Mouse (Mus musculus) intestine, embryonic 15.5 days (tissue): ENCODE results near the gene Pknox2. TPM values are rescaled to one million over a fixed set of nuclear protein-coding genes. Genes with fewer than 3 reads are reported as not detected.
A peak's percentile ranks its signal among the peaks of the same experiment; 100 is the strongest.

Experiments used
- ATAC-seq: fragments of 200-750 bp; cut with Nextera tagmentation; 2 replicates; pipeline ENCODE4 v1.8.0; 2017; ENCODE audit warnings: moderate TSS enrichment, moderate library complexity
- H3K27ac ChIP-seq: fragments of 300-500 bp; sonication (generic); 2 replicates; pipeline ENCODE4 v1.5.1; 2015; ENCODE audit warnings: mild to moderate bottlenecking, inconsistent platforms
- H3K27me3 ChIP-seq: fragments of 300-500 bp; sonication (generic); replicated peaks from 2 replicates; pipeline ENCODE4 v1.6.1; 2015; ENCODE audit warnings: inconsistent platforms
- H3K36me3 ChIP-seq: fragments of 300-500 bp; sonication (generic); 2 replicates; pipeline ENCODE4 v1.6.1; 2015; ENCODE audit warnings: inconsistent platforms
- H3K4me1 ChIP-seq: fragments of 300-500 bp; sonication (generic); replicated peaks from 2 replicates; pipeline ENCODE4 v1.6.1; 2015; ENCODE audit warnings: inconsistent platforms
- H3K4me2 ChIP-seq: fragments of 300-500 bp; sonication (generic); replicated peaks from 2 replicates; pipeline ENCODE4 v1.6.1; 2015; ENCODE audit warnings: mild to moderate bottlenecking, inconsistent platforms
- H3K4me3 ChIP-seq: fragments of 300-500 bp; sonication (generic); replicated peaks from 2 replicates; pipeline ENCODE4 v1.5.1; 2015; ENCODE audit warnings: inconsistent platforms
- H3K9ac ChIP-seq: fragments of 300-500 bp; sonication (generic); 2 replicates; pipeline ENCODE4 v1.6.1; 2015; ENCODE audit warnings: inconsistent platforms
- H3K9me3 ChIP-seq: fragments of 300-500 bp; sonication (generic); 2 replicates; pipeline ENCODE4 v1.6.1; 2016; ENCODE audit warnings: inconsistent platforms
- WGBS: fragments of 180-500 bp; shearing (Covaris S2); methylation state at CpG from one replicate; pipeline ENCODE4 v1.1.7; 2015; 5-methylcytosine and 5-hydroxymethylcytosine counted together
- polyA plus RNA-seq: library from polyadenylated mRNA; unstranded; fragments of >200 nt; fragmentation: Nextera tagmentation; extraction: Ambion mirVana; gene quantifications from 2 replicates; pipeline ENCODE4 v1.2.1, GENCODE M21; 2015

Pknox2 gene
- polyA plus RNA-seq, 1 experiment from 2014 or later, result 8.2 TPM

DNA sequence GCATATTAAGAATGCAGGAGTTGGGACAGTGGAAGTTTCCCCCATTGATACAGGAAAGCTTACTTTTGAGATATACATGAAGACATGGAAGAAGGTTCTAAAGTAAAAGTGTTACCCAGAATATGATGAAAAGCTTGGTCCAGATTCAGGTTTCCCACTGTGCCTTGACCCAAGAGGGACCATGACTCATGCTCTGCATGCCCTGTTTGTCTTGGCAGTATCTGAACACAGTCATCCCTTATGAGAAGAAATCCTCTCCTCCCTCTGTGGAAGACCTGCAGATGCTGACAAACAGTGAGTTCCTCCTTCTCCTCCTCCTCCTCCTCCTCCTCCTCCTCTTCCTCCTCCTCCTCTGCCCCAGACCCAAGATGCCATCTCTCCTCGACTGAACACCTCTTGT, 276.9 kb downstream of the Pknox2 start:
- no peak overlapping the region for H3K4me2 ChIP-seq
- H3K9me3 ChIP-seq, result no peaks in the 10 kb centered on the region
- H3K4me1 ChIP-seq, result no peaks in the 10 kb centered on the region
- H3K27ac ChIP-seq, result no peak overlapping the region
- no peak for ATAC-seq
- 55% methylated on average over 1 of the region's 1 CpGs for WGBS
- no peaks in the 10 kb centered on the region for H3K36me3 ChIP-seq
- H3K4me3 ChIP-seq, result no peak overlapping the region
- no peak overlapping the region for H3K9ac ChIP-seq
- no peaks in the 10 kb centered on the region for H3K27me3 ChIP-seq

DNA sequence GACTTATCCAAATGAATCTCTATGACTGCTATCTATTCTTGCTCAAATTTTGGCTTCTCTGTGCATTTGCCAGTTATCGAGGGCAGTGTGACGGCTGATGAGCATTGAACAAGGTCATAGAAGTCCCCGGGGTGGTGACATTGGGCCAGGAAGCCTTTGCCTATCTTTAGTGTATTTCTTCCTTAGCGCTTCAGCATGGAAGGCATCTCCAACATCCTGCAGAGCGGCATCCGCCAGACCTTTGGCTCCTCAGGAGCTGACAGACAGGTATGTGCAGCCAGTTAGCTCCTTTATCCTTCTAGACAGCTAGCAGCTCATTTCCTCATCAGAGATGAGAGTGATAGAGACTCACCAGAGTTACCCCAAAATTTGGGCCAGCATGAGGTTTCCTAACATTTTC, 278.5 kb downstream of the Pknox2 start:
- Histone ChIP-seq H3K4me2 (no peak overlapping the region), H3K27ac (no peak overlapping the region), H3K4me1 (no peaks in the 10 kb centered on the region), H3K36me3 (no peaks in the 10 kb centered on the region), H3K27me3 (no peaks in the 10 kb centered on the region), H3K9me3 (no peaks in the 10 kb centered on the region), H3K9ac (no peak overlapping the region), H3K4me3 (no peak overlapping the region)
- WGBS, result 88% methylated on average over 6 of the region's 6 CpGs
- ATAC-seq, result no peak

DNA sequence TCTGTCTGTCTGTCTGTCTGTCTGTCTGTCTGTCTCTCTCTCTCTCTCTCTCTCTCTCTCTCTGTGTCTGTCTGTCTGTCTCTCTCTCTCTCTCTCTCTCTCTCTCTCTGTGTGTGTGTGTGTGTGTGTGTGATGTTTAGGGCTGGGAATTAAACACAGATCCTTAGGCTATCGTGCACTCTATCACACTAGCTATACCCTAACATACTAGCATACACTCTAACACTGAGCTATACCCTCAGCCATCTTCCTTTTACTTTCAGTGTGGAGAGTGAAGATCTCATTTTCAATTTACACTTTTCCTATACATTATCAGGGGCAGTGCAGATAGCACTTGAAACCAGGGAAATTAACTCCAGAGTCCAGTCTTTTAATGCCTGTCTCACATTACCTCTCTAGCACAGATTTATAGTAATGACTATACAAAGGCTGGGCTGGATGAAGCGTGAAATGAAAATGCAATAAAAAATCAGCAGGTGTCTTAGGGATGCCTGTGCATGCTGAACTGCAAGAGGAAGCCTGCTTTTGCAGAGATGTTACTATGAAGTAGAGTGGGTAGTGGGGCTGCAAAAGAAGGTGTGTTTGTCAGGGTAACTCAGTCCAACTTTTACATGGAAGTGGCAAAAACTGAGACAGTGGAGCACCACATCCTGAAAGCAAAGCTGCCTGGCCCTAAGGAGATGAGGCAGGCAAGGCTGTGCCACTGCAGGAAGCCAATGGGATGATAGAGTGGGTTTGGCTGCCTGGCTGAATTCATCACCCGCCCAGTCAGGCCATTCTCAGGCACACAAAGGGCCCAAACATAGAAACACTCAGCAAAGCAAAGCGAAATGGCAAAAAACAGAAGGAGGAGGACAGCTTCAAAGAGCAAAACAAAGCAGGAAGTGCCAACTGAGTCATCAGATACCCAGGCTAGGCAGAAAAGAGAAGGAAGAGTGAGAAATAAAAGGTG, 282.1 kb downstream of the Pknox2 start:
- no peak for ATAC-seq
- H3K27ac ChIP-seq, result no peak overlapping the region
- WGBS, result 60% methylated on average over 4 of the region's 4 CpGs

DNA sequence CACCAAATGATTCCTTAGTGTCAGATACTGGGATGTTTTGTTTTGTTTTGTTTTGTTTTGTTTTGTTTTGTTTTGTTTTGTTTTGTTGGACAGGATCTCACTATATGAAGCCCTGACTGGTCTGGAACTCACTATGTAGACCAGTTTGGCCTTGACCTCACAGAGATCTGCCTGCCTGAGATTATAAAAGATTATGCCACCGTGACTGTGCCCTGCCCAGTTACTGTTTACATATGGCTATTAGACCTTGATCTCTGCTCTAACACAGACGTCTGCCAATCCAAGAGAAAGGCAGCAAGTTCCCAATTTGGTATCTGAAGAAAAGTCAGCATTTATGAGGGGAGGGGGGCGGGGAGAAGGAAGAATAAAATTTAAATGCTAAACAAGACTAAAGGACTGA, 283.5 kb downstream of the Pknox2 start:
- WGBS, result 37% methylated on average over 3 of the region's 3 CpGs
- ATAC-seq, result peak; percentile 80

More for the DNA sequence above, 282.1 kb downstream of the Pknox2 start:
- Histone ChIP-seq H3K4me1 (no peaks in the 10 kb centered on the region), H3K4me3 (no peak overlapping the region), H3K9ac (no peak overlapping the region), H3K36me3 (no peaks in the 10 kb centered on the region), H3K9me3 (no peaks in the 10 kb centered on the region), H3K27me3 (no peaks in the 10 kb centered on the region), H3K4me2 (no peak overlapping the region)

DNA sequence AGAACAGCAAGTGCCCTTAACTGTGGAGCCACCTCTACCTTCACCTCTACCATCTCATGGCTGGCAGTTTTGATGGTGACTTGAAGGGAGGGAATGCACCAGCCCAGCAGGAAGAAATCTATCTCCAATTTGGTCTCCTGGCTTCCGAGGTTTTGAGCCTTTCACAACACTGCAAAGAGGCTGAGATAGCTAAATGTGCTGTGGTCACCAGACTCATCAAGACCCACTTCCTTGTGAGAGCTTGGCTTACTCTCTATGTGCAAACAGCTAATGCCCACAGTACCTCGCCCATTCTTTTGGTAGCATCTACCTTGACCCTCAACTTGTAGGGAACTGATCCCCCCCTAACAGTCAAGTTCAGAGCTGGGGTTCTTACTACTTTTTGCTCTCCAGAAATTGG, 284.6 kb downstream of the Pknox2 start:
- H3K27me3 ChIP-seq, result no peaks in the 10 kb centered on the region
- H3K4me2 ChIP-seq, result no peak overlapping the region
- no peak overlapping the region for H3K9ac ChIP-seq
- H3K9me3 ChIP-seq, result no peaks in the 10 kb centered on the region
- 67% methylated on average over 2 of the region's 2 CpGs for WGBS
- no peak overlapping the region for H3K4me3 ChIP-seq
- H3K4me1 ChIP-seq, result no peaks in the 10 kb centered on the region
- ATAC-seq, result no peak
- no peak overlapping the region for H3K27ac ChIP-seq
- no peaks in the 10 kb centered on the region for H3K36me3 ChIP-seq

More for the DNA sequence above, 283.5 kb downstream of the Pknox2 start:
- no peak overlapping the region for H3K4me2 ChIP-seq
- H3K36me3 ChIP-seq, result no peaks in the 10 kb centered on the region
- H3K4me1 ChIP-seq, result no peaks in the 10 kb centered on the region
- H3K27me3 ChIP-seq, result no peaks in the 10 kb centered on the region
- no peaks in the 10 kb centered on the region for H3K9me3 ChIP-seq
- H3K27ac ChIP-seq, result no peak overlapping the region
- H3K4me3 ChIP-seq, result no peak overlapping the region
- no peak overlapping the region for H3K9ac ChIP-seq

DNA sequence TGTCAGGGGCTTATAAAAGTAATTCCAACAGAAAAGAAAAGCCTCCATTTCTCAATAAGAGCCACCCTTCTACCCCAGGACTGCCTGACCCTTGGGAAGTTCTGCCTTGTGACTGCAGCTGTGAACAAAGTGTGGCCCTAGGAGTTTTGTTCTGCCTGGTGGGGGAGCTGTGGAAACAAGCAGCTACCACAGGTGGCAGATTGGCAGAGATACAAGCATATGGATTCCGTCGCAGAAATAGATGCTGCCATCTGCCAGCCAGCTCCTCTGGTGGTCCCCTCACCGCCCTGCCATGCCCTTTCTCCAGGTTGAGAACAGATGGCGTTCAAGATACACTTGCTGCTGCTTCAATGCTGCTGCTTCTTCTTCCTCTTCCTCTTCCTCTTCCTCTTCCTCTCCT, 288.5 kb downstream of the Pknox2 start:
- Histone ChIP-seq H3K4me3 (no peak overlapping the region), H3K27ac (no peak overlapping the region), H3K27me3 (no peaks in the 10 kb centered on the region), H3K4me2 (no peak overlapping the region), H3K9ac (no peak overlapping the region), H3K36me3 (no peaks in the 10 kb centered on the region), H3K4me1 (no peaks in the 10 kb centered on the region), H3K9me3 (no peaks in the 10 kb centered on the region)
- no peak for ATAC-seq
- WGBS, result 55% methylated on average over 4 of the region's 4 CpGs

DNA sequence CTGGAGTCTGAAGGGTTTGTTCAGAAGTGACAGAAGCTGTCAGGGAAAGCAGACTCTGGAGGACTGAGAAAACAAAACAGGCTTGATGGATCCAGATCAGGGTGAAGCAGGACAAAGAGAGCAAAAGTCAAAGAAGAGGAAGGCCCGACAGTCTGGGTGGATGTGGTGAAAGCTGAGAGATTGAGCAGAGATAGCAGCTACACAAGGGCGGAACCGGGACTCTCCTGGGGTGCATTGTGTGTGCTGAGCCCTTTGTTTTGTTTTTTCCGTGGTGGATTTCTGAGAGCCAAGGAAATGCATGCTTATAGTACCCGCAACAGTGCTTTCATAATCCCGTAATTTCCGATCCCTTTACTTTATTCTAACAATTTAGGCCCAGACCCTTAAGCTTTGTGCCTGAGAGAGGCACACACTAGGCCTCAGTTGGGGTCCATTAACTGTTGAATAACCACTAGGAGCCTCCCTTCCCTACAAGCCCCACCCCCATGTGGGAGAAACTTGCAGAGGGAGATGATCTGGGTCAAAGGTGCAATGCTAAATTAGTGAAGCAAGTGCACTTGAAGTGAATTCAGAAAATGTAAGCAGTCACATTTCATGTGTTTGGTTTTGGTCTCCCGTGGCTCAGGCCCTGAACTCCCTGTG, 289.6 kb downstream of the Pknox2 start:
- Histone ChIP-seq H3K4me2 (no peak overlapping the region), H3K4me1 (no peaks in the 10 kb centered on the region), H3K9ac (no peak overlapping the region), H3K4me3 (no peak overlapping the region), H3K27ac (no peak overlapping the region), H3K27me3 (no peaks in the 10 kb centered on the region), H3K36me3 (no peaks in the 10 kb centered on the region), H3K9me3 (no peaks in the 10 kb centered on the region)
- 50% methylated on average over 8 of the region's 8 CpGs for WGBS
- no peak for ATAC-seq

DNA sequence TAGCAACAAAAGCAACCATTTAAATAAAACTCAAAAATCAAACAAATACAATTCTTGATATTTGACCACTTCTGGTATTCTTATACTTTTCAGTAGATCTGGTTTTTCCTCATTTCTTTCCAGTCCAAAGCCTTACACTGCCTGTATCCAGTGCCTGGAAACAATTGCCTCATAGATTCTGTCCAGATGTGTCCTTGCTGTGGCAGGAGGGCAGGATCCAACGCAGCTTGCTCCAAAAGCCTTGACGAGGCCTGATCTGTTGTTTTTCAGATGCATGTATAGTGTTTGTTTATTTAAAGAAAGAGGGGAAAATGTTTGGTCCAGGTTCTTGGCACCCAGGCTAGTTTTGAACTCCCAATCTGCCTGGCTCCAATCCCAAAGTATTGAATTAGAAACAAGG, 290.9 kb downstream of the Pknox2 start:
- Histone ChIP-seq H3K4me3 (no peak overlapping the region), H3K4me1 (no peaks in the 10 kb centered on the region), H3K9me3 (no peaks in the 10 kb centered on the region), H3K4me2 (no peak overlapping the region), H3K27ac (no peak overlapping the region), H3K36me3 (no peaks in the 10 kb centered on the region), H3K9ac (no peak overlapping the region), H3K27me3 (no peaks in the 10 kb centered on the region)
- ATAC-seq, result no peak
- 45% methylated on average over 2 of the region's 2 CpGs for WGBS

DNA sequence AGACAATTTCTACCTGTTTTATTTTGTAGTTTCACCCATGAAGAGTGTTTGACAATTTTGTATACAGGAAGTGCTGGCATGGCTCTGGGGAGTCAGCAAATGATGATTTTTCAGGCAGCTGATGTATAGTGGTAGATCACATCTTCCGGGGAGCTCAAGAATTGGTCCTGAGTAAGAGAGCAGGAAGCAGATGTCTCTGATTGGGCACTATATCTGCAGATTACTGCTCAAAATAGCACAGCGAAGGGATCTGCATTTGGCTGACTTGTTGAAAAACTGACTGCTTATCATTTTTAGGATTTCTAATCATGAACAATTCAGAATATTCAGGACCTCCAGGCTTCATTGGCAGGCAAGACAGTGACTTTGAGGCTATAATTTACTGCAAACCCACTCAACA, 295.0 kb downstream of the Pknox2 start:
- Histone ChIP-seq H3K36me3 (no peaks in the 10 kb centered on the region), H3K9me3 (no peaks in the 10 kb centered on the region), H3K27ac (no peak overlapping the region), H3K4me1 (no peaks in the 10 kb centered on the region), H3K4me3 (no peak overlapping the region), H3K4me2 (no peak overlapping the region), H3K27me3 (no peaks in the 10 kb centered on the region), H3K9ac (no peak overlapping the region)
- ATAC-seq, result no peak
- whole genome bisulfite sequencing, result 80% methylated on average over 2 of the region's 2 CpGs

DNA sequence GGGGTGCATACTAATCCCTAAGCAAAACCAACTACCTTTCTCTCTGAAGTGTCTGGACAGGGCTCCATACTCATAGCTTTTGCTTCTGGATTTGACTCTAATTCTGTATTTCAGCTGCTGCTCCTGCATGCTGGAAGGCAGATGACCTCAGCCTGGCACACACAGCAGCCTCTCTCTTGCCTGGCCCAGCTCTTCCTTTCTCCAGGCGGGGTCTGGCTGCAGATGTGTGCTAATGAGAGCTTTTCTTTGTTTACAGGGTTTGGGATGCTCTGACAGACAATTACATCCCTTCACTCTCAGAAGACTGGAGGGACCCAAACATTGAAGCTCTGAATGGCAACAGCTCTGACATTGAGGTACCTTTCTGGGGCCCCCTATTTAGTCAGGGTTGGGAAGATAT, 297.1 kb downstream of the Pknox2 start:
- 38% methylated on average over 1 of the region's 1 CpGs for WGBS
- no peak for ATAC-seq
- H3K36me3 ChIP-seq, result no peaks in the 10 kb centered on the region
- no peak overlapping the region for H3K4me2 ChIP-seq
- H3K9ac ChIP-seq, result no peak overlapping the region
- H3K4me1 ChIP-seq, result no peaks in the 10 kb centered on the region
- no peak overlapping the region for H3K4me3 ChIP-seq
- no peaks in the 10 kb centered on the region for H3K9me3 ChIP-seq
- H3K27me3 ChIP-seq, result no peaks in the 10 kb centered on the region
- no peak overlapping the region for H3K27ac ChIP-seq

DNA sequence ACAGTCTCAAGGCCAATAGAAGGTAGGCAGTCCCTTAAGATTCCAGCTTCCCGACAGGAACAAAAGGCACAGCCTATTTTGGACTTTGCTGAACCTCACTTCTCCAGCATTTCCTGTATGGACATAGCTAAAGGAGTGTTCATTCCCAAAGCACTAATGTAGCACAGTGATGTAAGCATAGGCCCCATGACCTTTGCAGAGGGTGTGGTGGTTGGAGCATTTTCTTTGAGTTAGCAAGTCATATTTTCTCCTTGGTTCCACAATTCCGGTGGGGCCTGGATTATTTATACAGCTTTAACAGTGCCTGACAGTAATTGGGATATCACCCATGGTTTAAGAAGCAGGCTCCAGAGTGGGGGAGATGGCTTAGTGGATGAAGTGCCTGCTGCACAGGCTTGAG, 298.5 kb downstream of the Pknox2 start:
- no peak overlapping the region for H3K4me2 ChIP-seq
- H3K9me3 ChIP-seq, result no peaks in the 10 kb centered on the region
- no peak overlapping the region for H3K9ac ChIP-seq
- 57% methylated on average over 2 of the region's 2 CpGs for WGBS
- H3K4me1 ChIP-seq, result no peaks in the 10 kb centered on the region
- no peak for ATAC-seq
- H3K27ac ChIP-seq, result no peak overlapping the region
- no peaks in the 10 kb centered on the region for H3K36me3 ChIP-seq
- no peaks in the 10 kb centered on the region for H3K27me3 ChIP-seq
- H3K4me3 ChIP-seq, result no peak overlapping the region

DNA sequence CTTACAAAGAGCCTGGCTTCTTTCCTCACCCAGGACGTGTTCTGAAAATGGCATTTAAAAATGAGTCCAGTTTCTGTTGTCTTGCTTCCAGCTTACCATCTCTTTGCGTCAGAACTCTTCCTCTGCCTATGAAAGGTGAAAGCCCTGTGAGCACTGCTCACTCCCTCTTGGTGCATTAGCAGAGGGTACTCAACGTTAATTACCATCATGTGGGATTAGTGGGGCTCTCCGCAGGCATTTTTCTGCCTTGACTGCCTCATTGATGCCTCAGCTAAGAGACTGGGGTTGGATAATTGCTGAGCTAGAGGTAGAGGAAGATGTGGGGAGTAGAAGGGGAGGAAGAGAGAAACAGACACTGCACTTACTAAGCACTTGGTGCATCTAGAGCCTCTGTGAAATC, 300.9 kb downstream of the Pknox2 start:
- no peaks in the 10 kb centered on the region for H3K9me3 ChIP-seq

More for the DNA sequence above, 300.9 kb downstream of the Pknox2 start:
- ATAC-seq, result no peak
- H3K4me2 ChIP-seq, result no peak overlapping the region
- H3K27ac ChIP-seq, result no peak overlapping the region
- H3K27me3 ChIP-seq, result no peaks in the 10 kb centered on the region
- WGBS, result 48% methylated on average over 4 of the region's 4 CpGs
- H3K4me3 ChIP-seq, result no peak overlapping the region
- no peaks in the 10 kb centered on the region for H3K36me3 ChIP-seq
- no peaks in the 10 kb centered on the region for H3K4me1 ChIP-seq
- no peak overlapping the region for H3K9ac ChIP-seq
